Mouse (Mus musculus) liver, embryonic 13.5 days (tissue): ENCODE results near the gene Gm20671. TPM values are rescaled to one million over a fixed set of nuclear protein-coding genes. Genes with fewer than 3 reads are reported as not detected.
"Not testable (repeated sequence)": the region's sequence is repeated elsewhere in the genome, so short reads cannot be mapped to it uniquely, and the experiment has no call there.

ENCODE experiments used
- ATAC-seq: fragments of 200-750 bp; cut with Nextera tagmentation; 2 replicates; pipeline ENCODE4 v1.8.0; 2017; ENCODE audit warnings: low read depth, mild to moderate bottlenecking, moderate number of reproducible peaks, moderate library complexity
- DNase-seq: peaks from one replicate; pipeline ENCODE4 v3.0.0; 2022
- H3K27ac ChIP-seq: fragments of 300-500 bp; sonication (generic); 2 replicates; pipeline ENCODE4 v1.5.1; 2015; ENCODE audit warnings: moderate library complexity, mild to moderate bottlenecking, inconsistent platforms
- H3K27me3 ChIP-seq: fragments of 300-500 bp; sonication (generic); 2 replicates; pipeline ENCODE4 v1.6.1; 2015; ENCODE audit warnings: mild to moderate bottlenecking, inconsistent platforms
- H3K36me3 ChIP-seq: fragments of 300-500 bp; sonication (generic); 2 replicates; pipeline ENCODE4 v1.6.1; 2015; ENCODE audit warnings: mild to moderate bottlenecking, inconsistent platforms
- H3K4me1 ChIP-seq: fragments of 300-500 bp; sonication (generic); replicated peaks from 2 replicates; pipeline ENCODE4 v1.6.1; 2015; ENCODE audit warnings: inconsistent platforms
- H3K4me2 ChIP-seq: fragments of 300-500 bp; sonication (generic); 2 replicates; pipeline ENCODE4 v1.6.1; 2015; ENCODE audit warnings: inconsistent platforms, mild to moderate bottlenecking, moderate library complexity
- H3K4me3 ChIP-seq: fragments of 300-500 bp; sonication (generic); replicated peaks from 2 replicates; pipeline ENCODE4 v1.5.1; 2015; ENCODE audit warnings: mild to moderate bottlenecking, inconsistent platforms
- H3K9ac ChIP-seq: fragments of 300-500 bp; sonication (generic); 2 replicates; pipeline ENCODE4 v1.6.1; 2015; ENCODE audit warnings: mild to moderate bottlenecking, inconsistent platforms
- H3K9me3 ChIP-seq: fragments of 300-500 bp; sonication (generic); replicated peaks from 2 replicates; pipeline ENCODE4 v1.6.1; 2016; ENCODE audit warnings: inconsistent platforms
- WGBS: fragments of 180-500 bp; shearing (Covaris S2); methylation state at CpG from one replicate; pipeline ENCODE4 v1.1.7; 2015; ENCODE audit not compliant: insufficient replicate concordance; 5-methylcytosine and 5-hydroxymethylcytosine counted together
- polyA plus RNA-seq: library from polyadenylated mRNA; unstranded; fragments of >200 nt; fragmentation: Nextera tagmentation; extraction: Ambion mirVana; gene quantifications from 2 replicates; pipeline ENCODE4 v1.2.1, GENCODE M21; 2015

The Gm20671 gene
- polyA plus RNA-seq, 1 experiment from 2014 or later, result not detected

DNA sequence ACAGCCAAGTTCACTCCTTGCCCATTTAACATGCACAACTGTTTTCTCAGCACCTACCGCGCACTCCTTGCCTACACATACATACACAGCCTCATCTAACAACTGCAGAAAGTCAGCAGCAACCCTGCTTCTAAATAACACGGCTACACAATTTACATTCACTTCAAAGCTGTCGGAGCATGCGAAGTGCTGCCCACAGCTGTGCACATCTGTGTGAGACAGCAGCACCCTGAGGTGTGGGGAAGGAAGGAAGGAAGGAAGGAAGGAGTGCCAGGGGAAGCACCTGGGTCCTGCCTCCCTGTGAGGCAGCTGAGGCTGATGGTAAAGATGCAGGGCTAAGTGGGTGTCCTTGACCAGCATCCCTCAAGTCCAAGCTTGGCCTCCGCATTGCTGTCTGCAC, 78.0 kb downstream of the Gm20671 start:
- H3K4me2 ChIP-seq, result no peak overlapping the region
- H3K9me3 ChIP-seq, result no peaks in the 10 kb centered on the region
- peaks cover 33% of the 10 kb centered on the region for H3K4me1 ChIP-seq
- DNase-seq (no peak), ATAC-seq (no peak)
- 83% methylated on average over 6 of the region's 6 CpGs for WGBS
- H3K27me3 ChIP-seq, result no peaks in the 10 kb centered on the region
- H3K27ac ChIP-seq, result no peak overlapping the region
- no peaks in the 10 kb centered on the region for H3K36me3 ChIP-seq
- H3K4me3 ChIP-seq, result no peak overlapping the region
- H3K9ac ChIP-seq, result no peak overlapping the region

DNA sequence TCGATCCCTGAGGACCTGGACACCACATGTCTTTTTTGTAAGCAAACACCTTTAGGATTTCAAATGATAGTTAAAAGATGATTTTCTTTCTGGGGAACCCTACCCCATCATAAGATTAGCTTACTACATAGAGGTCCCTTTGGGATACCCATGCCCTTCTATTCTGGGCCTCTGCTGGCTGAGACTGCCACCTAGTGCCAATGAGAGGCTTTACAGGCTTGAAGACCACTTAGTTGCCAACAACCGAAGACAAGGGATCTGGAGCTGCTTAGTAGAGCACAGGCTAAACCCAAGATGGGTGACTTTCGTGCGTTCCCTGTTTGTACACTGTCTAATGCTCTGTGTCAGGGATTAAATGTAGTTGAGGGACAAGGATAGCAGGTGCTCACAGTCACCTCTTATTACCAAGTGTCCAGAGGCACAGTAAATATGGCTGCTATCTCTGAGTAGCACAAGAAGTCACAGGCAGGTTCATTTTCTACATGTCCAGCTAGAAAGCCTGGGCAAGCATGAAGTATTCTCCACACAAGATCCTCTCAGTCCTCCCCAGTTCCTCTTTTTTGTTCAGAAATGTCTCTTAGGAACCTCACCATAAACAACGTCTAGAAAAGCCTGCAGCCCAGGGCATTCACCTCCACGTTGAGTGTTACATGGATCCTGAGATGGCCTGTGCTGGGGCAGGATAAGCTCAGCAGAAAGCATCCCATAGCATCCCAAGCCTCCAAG, 79.1 kb downstream of the Gm20671 start:
- Histone ChIP-seq H3K36me3 (no peaks in the 10 kb centered on the region), H3K4me3 (no peak overlapping the region), H3K27ac (no peak overlapping the region), H3K27me3 (no peaks in the 10 kb centered on the region), H3K4me2 (no peak overlapping the region), H3K9me3 (no peaks in the 10 kb centered on the region), H3K9ac (no peak overlapping the region), H3K4me1 (peaks cover 42% of the 10 kb centered on the region)
- peak; percentile 27 for DNase-seq
- 39% methylated on average over 6 of the region's 6 CpGs for WGBS
- ATAC-seq, result 0 out of 2 replicates have a peak, but pooled peaks have one; percentile 3

DNA sequence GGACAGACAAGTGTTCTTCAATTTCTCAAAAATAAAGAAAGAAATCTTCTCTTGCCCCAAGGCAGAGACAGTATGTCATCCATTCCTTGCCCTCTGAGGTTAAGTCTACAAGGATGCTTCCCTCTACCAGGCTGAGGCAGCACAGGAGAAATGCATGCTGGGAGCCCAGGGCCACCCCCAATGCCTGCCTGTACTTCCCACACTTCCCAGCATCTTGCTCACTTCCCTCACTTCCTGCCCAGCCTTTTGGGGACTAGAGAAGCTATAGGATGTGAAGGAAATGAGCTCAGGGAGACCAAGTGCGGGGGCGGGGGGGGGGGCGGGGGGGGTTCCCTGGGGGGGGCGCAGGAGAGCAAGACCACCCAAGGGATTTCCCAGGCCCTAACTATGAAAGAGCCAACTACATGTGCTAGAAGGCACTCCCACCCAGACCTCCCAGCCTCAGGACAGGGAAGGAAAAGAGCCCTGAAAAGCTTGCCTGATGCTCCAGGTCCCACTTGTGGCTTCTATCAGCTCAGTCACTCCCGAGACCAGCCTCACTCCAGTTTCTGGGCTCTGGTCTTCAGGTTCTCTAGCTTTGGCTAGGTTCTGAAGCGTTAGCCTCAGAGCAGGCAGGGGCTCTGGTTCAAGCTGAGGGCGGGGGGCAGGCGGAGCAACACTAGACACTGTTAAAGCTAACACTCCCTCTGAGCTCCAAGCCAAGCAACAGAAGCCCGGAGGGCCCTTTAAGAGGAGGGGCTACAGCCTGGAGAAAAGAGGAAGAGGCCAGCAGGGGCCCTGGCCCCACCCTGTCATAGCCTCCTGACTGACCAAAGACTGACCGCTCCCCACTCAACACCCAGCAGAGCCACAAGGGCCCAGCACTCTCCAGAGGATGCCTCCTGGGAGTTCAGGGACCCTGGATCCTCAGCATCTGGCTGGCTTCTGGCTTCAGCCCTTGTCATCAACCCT, 80.9 kb downstream of the Gm20671 start:
- Histone ChIP-seq H3K9me3 (no peaks in the 10 kb centered on the region), H3K27me3 (no peaks in the 10 kb centered on the region), H3K27ac (peak overlapping the region; percentile 78), H3K36me3 (no peaks in the 10 kb centered on the region), H3K9ac (peak overlapping the region; percentile 59), H3K4me2 (peak overlapping the region; percentile 59), H3K4me3 (peak overlapping the region; percentile 54), H3K4me1 (peaks cover 50% of the 10 kb centered on the region)
- ATAC-seq (peak; percentile 82), DNase-seq (peak; percentile 59)
- 4% methylated on average over 10 of the region's 10 CpGs for WGBS

DNA sequence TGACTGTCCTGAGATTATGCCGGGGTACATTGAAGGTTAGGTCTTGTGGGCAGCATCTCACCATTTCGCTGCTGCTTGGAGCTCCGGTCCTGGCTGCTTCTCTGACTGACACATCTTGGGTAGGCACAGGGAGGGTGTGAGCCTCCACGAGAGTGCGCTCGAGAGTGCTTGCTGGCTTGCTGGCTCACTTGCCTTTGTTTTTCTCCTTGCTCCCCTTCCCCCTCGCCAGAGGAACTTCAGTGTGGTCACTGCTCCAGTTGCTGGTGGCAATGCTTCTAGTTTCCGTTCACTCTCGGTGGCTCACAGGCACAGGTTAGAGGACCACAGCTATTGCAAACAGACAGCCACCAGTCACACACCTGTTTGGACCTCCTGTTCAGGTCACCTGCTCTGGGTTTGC, 84.8 kb downstream of the Gm20671 start:
- 64% methylated on average over 9 of the region's 9 CpGs for WGBS
- Histone ChIP-seq H3K36me3 (peaks cover 14% of the 10 kb centered on the region), H3K9ac (no peak overlapping the region), H3K9me3 (no peaks in the 10 kb centered on the region), H3K27me3 (no peaks in the 10 kb centered on the region), H3K4me2 (no peak overlapping the region), H3K4me3 (no peak overlapping the region), H3K4me1 (peaks cover 49% of the 10 kb centered on the region), H3K27ac (0 out of 2 replicates have a peak overlapping the region, but pooled peaks have one; percentile 2)
- DNase-seq (no peak), ATAC-seq (no peak)

DNA sequence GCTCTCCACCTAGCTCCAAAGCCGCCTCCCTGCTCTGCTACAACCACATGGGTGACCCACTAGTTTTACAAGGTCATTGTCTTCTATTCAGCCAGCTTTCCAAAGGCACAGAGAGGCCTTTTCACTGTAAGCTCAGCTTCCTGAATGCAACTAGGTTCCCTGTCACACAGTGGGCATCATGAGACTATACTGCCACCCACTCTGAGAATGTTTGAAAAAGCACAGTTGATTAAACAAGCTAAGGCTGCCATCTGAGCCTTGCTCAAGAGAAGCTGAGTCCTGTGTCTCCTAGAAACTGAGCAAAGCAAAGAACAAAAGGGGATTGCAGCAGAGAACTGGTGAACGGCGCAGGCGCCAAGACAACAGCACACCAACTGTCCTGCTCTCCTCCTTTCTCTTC, 85.5 kb downstream of the Gm20671 start:
- Histone ChIP-seq H3K4me1 (peaks cover 41% of the 10 kb centered on the region), H3K36me3 (peaks cover 22% of the 10 kb centered on the region)
- not testable (repeated sequence) for DNase-seq, H3K9ac ChIP-seq, H3K9me3 ChIP-seq, ATAC-seq, H3K4me3 ChIP-seq, H3K27ac ChIP-seq, H3K27me3 ChIP-seq, H3K4me2 ChIP-seq
- WGBS, result 71% methylated on average over 4 of the region's 4 CpGs

DNA sequence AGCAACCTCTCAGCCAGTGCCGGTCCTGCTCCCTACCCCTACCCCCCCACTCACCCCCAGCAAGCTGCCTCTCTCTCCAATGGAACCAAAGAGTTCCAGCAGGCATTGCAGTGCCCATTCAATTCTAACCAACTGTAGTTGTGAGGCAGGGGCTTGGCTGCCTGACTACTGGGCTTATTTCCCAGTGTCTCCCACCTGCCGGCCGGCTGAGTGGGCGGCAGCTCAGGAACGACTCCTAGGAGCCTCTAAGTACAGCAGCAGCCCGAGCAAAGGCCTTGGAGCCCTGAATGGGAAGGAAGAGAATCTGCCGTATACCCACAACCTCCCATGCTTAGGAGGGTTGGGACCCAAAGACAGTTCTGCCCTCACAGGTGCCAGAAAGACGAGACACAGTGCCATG, 86.1 kb downstream of the Gm20671 start:
- H3K4me1 ChIP-seq, result peaks cover 36% of the 10 kb centered on the region
- H3K27me3 ChIP-seq, DNase-seq, H3K4me3 ChIP-seq, H3K9me3 ChIP-seq, H3K4me2 ChIP-seq, ATAC-seq, H3K9ac ChIP-seq, H3K27ac ChIP-seq: not testable (repeated sequence)
- WGBS, result 79% methylated on average over 8 of the region's 8 CpGs
- peaks cover 25% of the 10 kb centered on the region for H3K36me3 ChIP-seq

DNA sequence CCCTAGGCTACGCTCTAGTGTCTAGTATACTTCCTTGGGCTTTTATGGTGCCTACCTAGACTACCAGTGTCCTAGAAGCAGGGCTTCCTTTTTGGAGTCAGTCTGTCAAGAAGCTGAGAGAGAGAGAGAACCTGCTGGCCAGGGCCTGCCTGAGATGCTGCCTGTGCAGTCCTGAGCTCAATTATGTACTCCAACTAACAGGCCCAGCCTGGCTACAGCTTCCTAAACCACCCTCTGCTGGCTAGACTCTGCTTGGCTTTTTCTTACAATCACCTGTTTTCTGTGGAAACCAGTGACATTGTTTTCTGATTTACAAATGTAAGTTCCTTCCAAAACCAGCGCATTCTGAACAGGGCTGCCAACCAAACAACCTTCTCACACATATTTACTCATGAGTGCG, 86.8 kb downstream of the Gm20671 start:
- no peak for DNase-seq
- Histone ChIP-seq H3K9me3 (no peaks in the 10 kb centered on the region), H3K4me1 (peaks cover 30% of the 10 kb centered on the region), H3K4me2 (no peak overlapping the region), H3K36me3 (peaks cover 32% of the 10 kb centered on the region), H3K27me3 (no peaks in the 10 kb centered on the region), H3K4me3 (no peak overlapping the region), H3K9ac (no peak overlapping the region), H3K27ac (no peak overlapping the region)
- no peak for ATAC-seq
- WGBS, result 81% methylated on average over 3 of the region's 3 CpGs

DNA sequence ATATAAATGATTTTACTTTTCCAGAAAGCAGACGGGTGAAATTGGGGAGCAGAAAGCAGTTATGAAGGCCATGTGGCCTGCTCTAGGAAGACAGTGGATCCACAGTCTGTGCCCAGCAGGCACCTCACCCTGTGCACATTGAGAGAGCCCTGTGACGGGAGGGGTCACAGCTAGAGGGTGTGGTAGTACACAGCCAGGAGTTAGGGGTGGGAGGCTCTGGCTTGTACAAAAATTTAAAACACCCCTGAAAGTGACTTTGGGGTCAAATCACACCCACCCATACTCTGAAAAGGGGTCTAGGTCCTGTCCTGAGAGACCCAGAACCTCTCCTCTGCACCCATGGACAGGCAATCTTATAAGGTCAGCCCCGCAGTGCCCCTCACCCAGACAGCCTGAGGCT, 90.1 kb downstream of the Gm20671 start:
- H3K36me3 ChIP-seq, result peaks cover 48% of the 10 kb centered on the region
- ATAC-seq, H3K4me3 ChIP-seq, H3K27me3 ChIP-seq, H3K4me1 ChIP-seq, DNase-seq, H3K9me3 ChIP-seq, H3K27ac ChIP-seq, H3K9ac ChIP-seq, H3K4me2 ChIP-seq: not testable (repeated sequence)
- 77% methylated on average over 3 of the region's 3 CpGs for WGBS

DNA sequence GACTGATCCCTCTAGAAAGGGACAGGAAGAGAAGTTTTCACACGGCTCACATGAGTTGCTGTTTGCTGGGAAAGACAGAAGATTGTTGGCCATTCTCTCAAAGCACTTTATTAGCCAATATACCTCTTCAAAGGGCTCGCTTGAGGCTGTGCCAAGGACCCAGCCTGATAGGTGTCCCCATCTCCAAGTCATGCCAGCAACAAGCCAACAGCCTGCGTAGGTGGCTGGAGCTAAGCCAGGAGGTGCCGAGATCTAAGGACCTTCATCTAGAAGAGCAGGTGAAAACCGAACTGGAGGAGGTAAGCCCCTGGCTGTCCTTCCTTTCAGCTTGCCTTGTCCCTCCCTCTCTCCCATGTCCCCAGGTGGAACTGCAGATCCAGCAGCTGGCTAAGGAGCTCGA, 91.1 kb downstream of the Gm20671 start:
- H3K9ac ChIP-seq, result no peak overlapping the region
- no peak for DNase-seq
- H3K4me1 ChIP-seq, result peaks cover under 1% of the 10 kb centered on the region; the same call in 1 of the 2 replicates
- 80% methylated on average over 6 of the region's 6 CpGs for WGBS
- H3K4me3 ChIP-seq, result no peak overlapping the region
- H3K36me3 ChIP-seq, result peaks cover 48% of the 10 kb centered on the region
- no peak for ATAC-seq
- H3K4me2 ChIP-seq, result no peak overlapping the region
- H3K9me3 ChIP-seq, result no peaks in the 10 kb centered on the region
- H3K27me3 ChIP-seq, result no peaks in the 10 kb centered on the region
- no peak overlapping the region for H3K27ac ChIP-seq

DNA sequence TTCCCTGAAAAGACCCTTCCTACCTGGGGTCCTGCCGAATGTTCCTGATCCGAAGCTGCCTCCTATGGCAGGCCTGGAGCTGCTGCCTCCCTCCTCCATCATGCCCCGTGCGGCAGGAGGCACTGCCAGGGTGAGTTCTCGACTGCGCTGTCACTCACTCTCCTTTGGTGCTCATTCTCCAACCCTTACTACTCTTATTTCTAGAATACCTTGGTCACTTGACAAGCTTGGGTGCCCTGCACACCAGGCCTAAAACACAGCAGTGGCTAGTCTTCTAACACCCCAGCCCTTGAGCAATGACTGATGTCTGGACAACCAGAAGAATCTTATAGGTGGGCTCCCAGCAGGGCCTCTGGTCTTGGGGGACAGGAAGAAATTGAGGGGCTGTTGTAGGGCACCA, 93.0 kb downstream of the Gm20671 start:
- not testable (repeated sequence) for H3K27me3 ChIP-seq, ATAC-seq, DNase-seq, H3K27ac ChIP-seq, H3K4me2 ChIP-seq, H3K4me1 ChIP-seq, H3K4me3 ChIP-seq, H3K9ac ChIP-seq, H3K9me3 ChIP-seq
- 87% methylated on average over 6 of the region's 6 CpGs for WGBS
- peaks cover 45% of the 10 kb centered on the region for H3K36me3 ChIP-seq

DNA sequence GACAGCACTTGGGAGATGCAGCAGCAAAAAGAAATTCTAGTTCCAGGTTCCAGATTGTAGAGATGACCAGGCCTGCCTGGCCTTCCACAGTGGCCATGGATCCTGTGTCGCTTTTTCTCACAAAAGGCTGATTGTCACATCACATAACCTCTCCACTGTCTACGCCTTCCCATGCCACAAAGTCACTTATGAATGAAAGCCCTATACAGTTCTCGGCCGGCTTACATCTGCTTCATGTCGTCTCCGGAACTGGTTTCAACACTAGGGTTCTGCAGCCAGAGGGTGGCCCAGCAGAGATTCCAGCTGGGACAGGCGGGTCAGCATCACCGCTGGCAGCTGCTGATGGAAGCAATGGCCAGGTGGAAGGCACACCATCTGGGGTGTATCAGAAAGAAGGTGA, 98.1 kb downstream of the Gm20671 start:
- Histone ChIP-seq H3K9me3 (no peaks in the 10 kb centered on the region), H3K4me2 (no peak overlapping the region), H3K36me3 (peaks cover 6% of the 10 kb centered on the region), H3K27ac (no peak overlapping the region), H3K4me1 (peaks cover 4% of the 10 kb centered on the region), H3K9ac (no peak overlapping the region), H3K27me3 (no peaks in the 10 kb centered on the region), H3K4me3 (no peak overlapping the region)
- DNase-seq (no peak), ATAC-seq (no peak)
- WGBS, result 79% methylated on average over 8 of the region's 8 CpGs
